Mouse (Mus musculus) neural tube, embryonic 13.5 days (tissue): Measurements from ENCODE around the gene Calml3. TPM values are rescaled to one million over a fixed set of nuclear protein-coding genes. Genes with fewer than 3 reads are reported as not detected.

Source experiments
- ATAC-seq: fragments of 200-750 bp; cut with Nextera tagmentation; 2 replicates; pipeline ENCODE4 v1.8.0; 2017; ENCODE audit warnings: low read depth, mild to moderate bottlenecking, moderate TSS enrichment, moderate library complexity
- H3K27ac ChIP-seq: fragments of 300-500 bp; sonication (generic); replicated peaks from 2 replicates; pipeline ENCODE4 v1.5.1; 2015; ENCODE audit warnings: moderate library complexity, mild to moderate bottlenecking, inconsistent platforms
- H3K27me3 ChIP-seq: fragments of 300-500 bp; sonication (generic); 2 replicates; pipeline ENCODE4 v1.6.1; 2015; ENCODE audit warnings: mild to moderate bottlenecking, inconsistent platforms
- H3K36me3 ChIP-seq: fragments of 300-500 bp; sonication (generic); 2 replicates; pipeline ENCODE4 v1.6.1; 2015; ENCODE audit warnings: mild to moderate bottlenecking, inconsistent platforms
- H3K4me1 ChIP-seq: fragments of 300-500 bp; sonication (generic); replicated peaks from 2 replicates; pipeline ENCODE4 v1.6.1; 2015; ENCODE audit warnings: inconsistent platforms
- H3K4me2 ChIP-seq: fragments of 300-500 bp; sonication (generic); 2 replicates; pipeline ENCODE4 v1.6.1; 2015; ENCODE audit warnings: inconsistent platforms, mild to moderate bottlenecking, moderate library complexity
- H3K4me3 ChIP-seq: fragments of 300-500 bp; sonication (generic); 2 replicates; pipeline ENCODE4 v1.5.1; 2015; ENCODE audit warnings: mild to moderate bottlenecking, inconsistent platforms
- H3K9ac ChIP-seq: fragments of 300-500 bp; sonication (generic); 2 replicates; pipeline ENCODE4 v1.6.1; 2015; ENCODE audit warnings: moderate library complexity, mild to moderate bottlenecking, inconsistent platforms
- H3K9me3 ChIP-seq: fragments of 300-500 bp; sonication (generic); 2 replicates; pipeline ENCODE4 v1.6.1; 2016; ENCODE audit warnings: inconsistent platforms
- WGBS: fragments of 180-500 bp; shearing (Covaris S2); methylation state at CpG from one replicate; pipeline ENCODE4 v1.1.7; 2015; 5-methylcytosine and 5-hydroxymethylcytosine counted together
- polyA plus RNA-seq: library from polyadenylated mRNA; unstranded; fragments of >200 nt; fragmentation: Nextera tagmentation; extraction: Ambion mirVana; gene quantifications from 2 replicates; pipeline ENCODE4 v1.2.1, GENCODE M21; 2015

The Calml3 gene
- polyA plus RNA-seq, 1 experiment from 2014 or later: not detected

GRCm38 (mm10) chr13:3758347-3758746 lies 45.8 kb downstream of the Calml3 start:
- Histone ChIP-seq H3K4me3 (no peak overlapping the region), H3K9ac (no peak overlapping the region), H3K36me3 (no peaks in the 10 kb centered on the region), H3K27me3 (no peaks in the 10 kb centered on the region), H3K4me1 (no peaks in the 10 kb centered on the region), H3K9me3 (no peaks in the 10 kb centered on the region; the same call in 1 of the 2 replicates), H3K27ac (no peak overlapping the region), H3K4me2 (no peak overlapping the region)
- 90% methylated on average over 2 of the region's 2 CpGs for WGBS
- ATAC-seq: no peak

GRCm38 (mm10) chr13:3753291-3753690 lies 50.8 kb downstream of the Calml3 start:
- no peak overlapping the region for H3K9ac ChIP-seq
- no peak overlapping the region for H3K27ac ChIP-seq
- no peaks in the 10 kb centered on the region for H3K36me3 ChIP-seq
- H3K27me3 ChIP-seq: no peaks in the 10 kb centered on the region
- H3K4me2 ChIP-seq: no peak overlapping the region
- no peak overlapping the region for H3K4me3 ChIP-seq
- WGBS: 94% methylated on average over 2 of the region's 2 CpGs
- ATAC-seq: no peak
- H3K9me3 ChIP-seq: no peaks in the 10 kb centered on the region
- H3K4me1 ChIP-seq: no peaks in the 10 kb centered on the region

Other genes starting within 250 kb of the Calml3 start
- gene Fam208b, start 193.2 kb downstream of the Calml3 start, polyA plus RNA-seq: 15.3 and 17.3 TPM in 2 replicates
- gene Asb13, start 170.3 kb downstream of the Calml3 start, polyA plus RNA-seq: 12.2 and 14.9 TPM in 2 replicates
- not detected in 2 replicates for gene Calm4, start 33.4 kb upstream of the Calml3 start, polyA plus RNA-seq
- not detected in 2 replicates for gene Calm5, start 49.9 kb upstream of the Calml3 start, polyA plus RNA-seq
- gene Net1, start 113.9 kb upstream of the Calml3 start, polyA plus RNA-seq: 18.0 and 21.4 TPM in 2 replicates
- gene Tubal3, start 114.0 kb upstream of the Calml3 start, polyA plus RNA-seq: not detected in 2 replicates
- gene Ucn3, start 141.0 kb upstream of the Calml3 start, polyA plus RNA-seq: not detected in 2 replicates
- 0.79 and 0.88 TPM in 2 replicates for gene Akr1c14, start 244.7 kb upstream of the Calml3 start, polyA plus RNA-seq